Mouse (Mus musculus): ENCODE results near the gene Rccd1. TPM values are rescaled to one million over a fixed set of nuclear protein-coding genes. Genes with fewer than 3 reads are reported as not detected.

Gene Rccd1
- 7.6 and 8.8 TPM in 2 replicates for polyA plus RNA-seq (2015; fragmentation: Nextera tagmentation; extraction: Ambion mirVana)

DNA sequence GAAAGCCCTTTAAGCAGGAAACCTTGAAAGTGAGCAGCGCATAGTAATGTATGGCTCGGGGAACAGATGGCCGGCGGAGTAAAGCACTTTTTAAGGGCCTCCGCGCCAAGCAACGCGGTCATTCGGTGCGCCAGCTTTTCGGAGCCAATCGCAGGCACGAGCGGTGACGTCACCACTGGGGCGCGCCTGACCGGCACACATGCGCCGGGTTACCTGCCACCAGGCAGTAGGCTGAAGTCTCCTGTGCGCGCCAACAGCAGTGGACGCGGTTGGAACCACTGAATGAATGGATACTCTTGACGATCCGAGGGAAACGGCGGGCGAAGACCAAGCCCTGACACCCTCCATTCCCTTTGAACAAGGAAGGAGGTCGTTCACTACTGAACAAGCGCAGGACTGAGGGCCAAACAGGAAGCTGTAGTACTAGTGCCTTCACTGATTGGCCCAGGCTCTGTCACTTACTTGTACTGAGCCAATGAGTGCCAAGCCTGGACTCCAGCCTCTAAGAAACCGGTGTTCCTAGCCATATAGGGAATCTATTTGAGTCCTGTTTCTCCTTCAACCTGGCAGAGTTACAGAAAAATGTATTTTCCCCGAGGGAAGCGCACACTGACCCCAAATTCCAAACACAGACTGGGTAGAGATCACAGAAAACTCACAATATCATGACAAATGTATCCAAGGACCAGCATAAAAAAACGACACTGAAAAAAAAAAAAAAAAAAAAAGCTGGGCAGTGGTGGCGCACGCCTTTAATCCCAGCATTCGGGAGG, at the start of gene Rccd1:
Gene Rccd1 (minus strand): TSS at position 412 of the 773 bp plus-strand sequence.

DNA sequence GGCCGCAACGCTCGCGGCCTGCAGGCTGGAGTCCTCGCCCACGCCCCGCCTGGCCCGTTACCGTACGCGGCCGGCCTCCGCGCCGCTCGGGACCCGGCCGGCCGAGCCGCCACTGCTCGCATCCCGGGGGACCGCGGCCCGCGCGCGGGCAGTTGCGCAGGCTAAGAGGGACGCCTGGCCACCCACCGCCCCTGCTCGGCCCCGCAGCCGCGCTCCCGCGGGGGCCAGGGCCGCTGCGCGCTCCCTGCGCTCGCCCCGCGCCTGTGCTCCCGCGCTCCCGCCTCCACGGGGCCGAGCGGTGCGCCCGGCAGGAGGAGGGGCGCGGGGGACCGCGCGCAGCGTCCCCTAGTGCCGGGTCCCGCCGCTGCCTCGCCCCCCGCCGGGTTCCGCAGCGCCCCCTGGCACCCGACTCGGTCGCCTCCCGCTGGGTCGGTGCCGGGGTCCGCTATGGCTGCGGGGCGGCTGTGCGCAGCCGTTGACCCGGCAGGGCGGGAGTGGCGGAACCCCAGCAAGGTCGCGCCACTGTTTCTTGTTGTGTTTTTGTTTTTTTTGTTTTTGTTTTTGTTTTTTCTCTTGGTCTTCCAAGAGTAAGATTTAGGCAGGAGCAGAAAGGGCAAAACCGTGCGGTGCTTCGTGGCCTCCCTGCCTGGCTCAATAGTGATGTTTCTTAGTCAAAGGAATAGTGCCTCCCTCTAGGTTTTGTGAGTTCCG, 46.9 kb upstream of the Rccd1 start, which contains the start of gene Man2a2:
Gene Man2a2 (minus strand): TSS at position 335 of the 711 bp plus-strand sequence.

DNA sequence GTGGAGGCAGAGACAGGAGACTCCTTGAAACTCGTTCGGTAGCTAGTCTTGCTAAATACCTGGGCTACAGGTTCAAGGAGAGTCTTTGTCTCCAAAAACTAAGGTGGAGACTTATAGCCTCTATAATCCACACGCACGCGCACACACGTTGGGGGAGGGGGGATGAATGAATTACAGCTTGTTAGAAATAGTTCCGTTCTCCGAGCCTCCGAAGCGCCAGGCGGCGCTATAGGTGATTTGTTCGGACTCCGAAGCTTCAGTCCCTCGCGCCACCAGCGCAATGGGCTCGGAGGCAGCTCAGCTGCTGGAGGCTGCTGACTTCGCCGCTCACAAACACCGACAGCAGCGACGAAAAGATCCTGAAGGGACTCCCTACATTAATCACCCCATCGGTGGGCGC, 18.6 kb upstream of the Rccd1 start, which contains the start of gene Hddc3:
Gene Hddc3 (plus strand): TSS at position 247 of the 400 bp plus-strand sequence.

DNA sequence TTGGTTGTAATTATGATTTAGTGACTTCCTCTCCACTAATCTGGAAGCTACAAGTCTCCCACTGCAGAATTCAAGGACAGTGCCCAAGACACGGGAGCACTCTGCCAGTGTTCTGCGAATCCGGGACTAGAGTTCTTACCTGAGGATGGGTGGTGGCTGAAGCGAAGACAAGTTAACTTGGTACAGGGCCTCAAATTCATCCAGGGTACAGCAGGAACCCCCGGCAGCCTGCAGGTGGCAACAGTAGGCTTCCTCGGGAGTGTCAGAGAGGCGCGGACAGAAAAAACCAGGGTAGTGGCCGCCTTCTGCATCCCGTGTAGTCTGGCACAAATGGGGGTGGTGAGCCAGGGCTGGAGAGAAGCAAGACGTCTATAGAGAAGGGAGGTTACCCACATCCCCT, 16.5 kb upstream of the Rccd1 start, which contains the start of gene Unc45a:
Gene Unc45a (minus strand): TSS at position 213 of the 400 bp plus-strand sequence.

DNA sequence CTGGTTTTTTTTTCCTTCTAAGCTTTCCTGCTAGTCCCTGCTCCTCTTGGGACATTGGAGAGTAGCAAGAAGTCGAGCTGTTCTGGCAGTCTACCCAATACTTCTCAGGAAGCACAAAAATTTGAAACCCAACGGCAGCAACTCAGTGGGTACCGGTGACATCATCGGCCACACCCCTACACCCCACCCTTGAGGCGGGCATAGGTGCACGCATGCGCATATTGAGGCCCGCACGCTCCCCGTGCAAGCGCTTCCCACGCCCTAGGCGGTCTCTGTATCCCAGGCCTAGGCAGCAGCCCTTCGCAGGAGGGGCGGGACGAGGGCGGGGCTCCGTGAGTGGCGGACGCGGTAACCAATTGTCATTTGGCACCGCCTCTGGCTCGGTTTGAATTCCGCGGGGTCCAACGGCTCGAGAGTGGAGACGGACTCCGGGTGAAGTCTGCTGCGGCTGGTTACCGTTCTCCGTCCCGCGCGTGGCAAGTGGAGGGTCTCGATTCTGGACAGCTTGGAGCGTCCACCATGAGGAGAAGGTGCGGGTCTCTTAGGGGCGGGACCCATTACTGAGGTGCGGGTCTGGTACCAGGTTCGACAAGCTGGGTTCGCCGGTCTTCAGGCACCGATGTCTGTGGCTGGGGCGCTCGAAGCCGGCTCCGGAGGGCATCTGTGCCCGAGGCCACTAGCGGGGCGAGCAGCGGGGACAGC, 30.0 kb downstream of the Rccd1 start, which contains the start of gene Prc1:
Gene Prc1 (plus strand): TSS at position 389 of the 702 bp plus-strand sequence.

DNA sequence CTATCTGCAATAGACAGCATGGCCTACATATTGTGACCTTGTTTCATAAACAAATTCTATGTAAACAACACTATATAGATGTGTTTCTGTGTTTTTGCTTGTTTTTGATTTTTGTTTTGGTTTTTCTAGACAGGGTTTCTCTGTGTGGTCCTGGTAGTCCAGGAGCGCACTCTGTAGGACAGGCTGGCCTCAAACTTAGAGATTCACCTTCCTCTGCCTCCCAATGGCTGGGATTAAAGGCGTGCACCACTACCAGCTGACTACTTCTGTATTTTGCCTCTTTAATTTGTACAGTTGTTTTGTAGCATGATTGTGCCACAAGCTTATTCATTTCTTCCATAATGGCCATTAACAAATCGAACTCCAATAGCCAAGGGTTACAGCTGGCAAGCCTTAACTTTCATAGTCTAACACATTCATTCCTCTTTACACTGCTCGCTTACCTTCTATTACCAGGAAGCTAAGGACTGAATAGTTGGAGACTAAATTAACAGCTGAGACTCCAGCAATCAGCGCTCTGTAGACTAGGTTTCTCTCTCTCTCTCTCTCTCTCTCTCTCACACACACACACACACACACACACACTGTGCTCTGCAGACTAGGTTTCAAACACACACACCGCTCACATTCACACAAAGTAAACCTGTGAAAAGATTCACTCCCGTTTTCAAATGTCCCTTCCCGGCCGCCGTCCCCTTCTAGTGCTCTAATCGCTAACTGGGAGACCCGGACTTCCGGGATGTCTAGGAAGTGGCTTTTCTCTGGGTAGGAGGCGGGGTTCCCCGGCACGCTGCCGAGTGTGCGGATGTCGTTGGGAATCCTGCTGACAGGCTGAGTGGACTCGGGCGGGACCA, 55.1 kb downstream of the Rccd1 start, which contains the start of gene Vps33b:
Gene Vps33b (plus strand): TSS at position 753 of the 854 bp plus-strand sequence.

DNA sequence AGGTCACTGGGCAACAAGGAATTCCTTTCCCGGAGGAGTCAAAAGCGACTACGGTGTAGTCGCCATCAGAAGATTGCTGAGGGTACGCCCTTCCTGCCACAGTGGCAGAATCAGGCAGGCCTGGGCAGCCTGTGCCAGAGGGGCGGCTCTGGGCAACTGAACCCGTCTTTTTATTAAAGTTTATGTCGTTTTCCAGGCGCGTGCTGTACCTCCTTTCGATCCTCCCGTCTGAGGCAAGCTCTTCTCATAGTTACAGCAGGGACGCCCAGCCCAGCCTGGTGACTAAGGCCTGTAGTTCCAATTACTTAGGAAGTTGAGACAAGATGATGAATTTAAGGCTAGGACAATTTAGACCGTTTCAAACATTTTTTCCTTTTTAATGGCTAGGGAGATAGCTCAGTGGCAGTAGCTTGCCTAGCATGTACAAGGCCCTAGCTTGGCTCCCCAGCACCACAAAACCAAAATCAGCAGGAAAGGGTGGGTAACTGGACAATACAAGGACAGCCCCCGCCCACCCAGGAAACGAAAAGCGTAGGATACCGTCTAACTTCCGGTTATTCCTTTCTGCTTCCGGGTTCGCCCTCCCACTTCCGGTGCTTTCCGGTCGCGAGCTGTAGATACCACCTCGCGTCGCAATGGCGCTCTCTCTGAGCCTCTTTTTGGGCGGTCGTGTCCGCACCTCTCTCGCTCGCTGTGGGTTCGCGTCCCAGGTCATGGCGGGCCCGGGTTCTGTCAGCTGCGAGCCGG, 63.5 kb downstream of the Rccd1 start, which contains the start of gene Ngrn:
Gene Ngrn (plus strand): TSS at position 591 of the 747 bp plus-strand sequence.

DNA sequence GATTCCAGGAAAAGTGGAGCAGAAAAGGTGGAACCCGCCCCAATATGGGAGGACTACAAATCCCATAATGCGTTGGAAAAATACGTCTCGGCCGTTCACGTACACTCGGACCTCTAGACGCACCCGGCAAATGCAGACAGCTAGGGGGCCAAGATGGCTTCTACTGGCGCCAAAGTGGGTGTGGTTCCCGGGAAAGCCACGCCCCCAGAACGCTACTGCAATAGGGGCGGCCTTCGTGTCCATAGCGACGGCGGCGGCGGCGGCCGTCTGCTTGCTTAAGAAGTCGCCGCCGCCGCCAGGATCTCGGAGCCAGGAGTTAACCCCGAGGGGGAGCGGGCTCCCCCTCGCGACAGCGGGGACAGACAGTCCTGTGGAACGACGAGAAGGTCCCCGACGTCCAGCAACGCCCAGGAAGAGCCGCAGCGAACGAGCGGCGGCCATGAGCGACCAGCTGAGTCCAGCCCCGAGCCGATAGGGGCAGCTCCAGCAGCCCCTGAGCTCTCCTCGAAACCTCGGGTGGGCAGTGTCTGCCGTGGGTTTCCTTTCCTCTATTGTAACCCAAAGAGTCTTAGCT, 78.0 kb downstream of the Rccd1 start, which contains the start of gene Ttll13:
Gene Ttll13 (plus strand): TSS at position 229 of the 574 bp plus-strand sequence.

Other genes with a start within 250 kb of the Rccd1 start
- gene Idh2, start 209.1 kb downstream of the Rccd1 start, polyA plus RNA-seq (2015; fragmentation: Nextera tagmentation; extraction: Ambion mirVana): 115 and 141 TPM in 2 replicates
- 37.7 and 38.5 TPM in 2 replicates for gene Sema4b, start 137.6 kb downstream of the Rccd1 start, polyA plus RNA-seq (2015; fragmentation: Nextera tagmentation; extraction: Ambion mirVana)
- 109 and 111 TPM in 2 replicates for gene Cib1, start 91.6 kb downstream of the Rccd1 start, polyA plus RNA-seq (2015; fragmentation: Nextera tagmentation; extraction: Ambion mirVana)
- gene Gdpgp1, start 91.6 kb downstream of the Rccd1 start, polyA plus RNA-seq (2015; fragmentation: Nextera tagmentation; extraction: Ambion mirVana): 2.2 and 2.5 TPM in 2 replicates
- 0.30 and 1.0 TPM in 2 replicates for gene Ttll13, start 78.1 kb downstream of the Rccd1 start, polyA plus RNA-seq (2015; fragmentation: Nextera tagmentation; extraction: Ambion mirVana)
- gene Ngrn, start 63.2 kb downstream of the Rccd1 start, polyA plus RNA-seq (2015; fragmentation: Nextera tagmentation; extraction: Ambion mirVana): 32.2 and 34.6 TPM in 2 replicates
- 4.1 and 5.6 TPM in 2 replicates for gene Vps33b, start 54.8 kb downstream of the Rccd1 start, polyA plus RNA-seq (2015; fragmentation: Nextera tagmentation; extraction: Ambion mirVana)
- 128 and 140 TPM in 2 replicates for gene Prc1, start 30.0 kb downstream of the Rccd1 start, polyA plus RNA-seq (2015; fragmentation: Nextera tagmentation; extraction: Ambion mirVana)
- 10.2 and 11.4 TPM in 2 replicates for gene Unc45a, start 16.6 kb upstream of the Rccd1 start, polyA plus RNA-seq (2015; fragmentation: Nextera tagmentation; extraction: Ambion mirVana)
- 4.5 and 6.3 TPM in 2 replicates for gene Hddc3, start 18.6 kb upstream of the Rccd1 start, polyA plus RNA-seq (2015; fragmentation: Nextera tagmentation; extraction: Ambion mirVana)
- 5.8 and 7.6 TPM in 2 replicates for gene Man2a2, start 46.9 kb upstream of the Rccd1 start, polyA plus RNA-seq (2015; fragmentation: Nextera tagmentation; extraction: Ambion mirVana)
- 39.9 and 58.0 TPM in 2 replicates for gene Fes, start 63.5 kb upstream of the Rccd1 start, polyA plus RNA-seq (2015; fragmentation: Nextera tagmentation; extraction: Ambion mirVana)
- 7.2 and 8.7 TPM in 2 replicates for gene Furin, start 81.0 kb upstream of the Rccd1 start, polyA plus RNA-seq (2015; fragmentation: Nextera tagmentation; extraction: Ambion mirVana)
- gene Blm, start 210.7 kb upstream of the Rccd1 start, polyA plus RNA-seq (2015; fragmentation: Nextera tagmentation; extraction: Ambion mirVana): 29.1 and 38.0 TPM in 2 replicates

All from spleen, postnatal 0 days (tissue).